Mouse (Mus musculus) heart, embryonic 10.5 days (tissue): ENCODE measurements around the gene Rtn4. TPM values are rescaled to one million over a fixed set of nuclear protein-coding genes. Genes with fewer than 3 reads are reported as not detected.
"Not testable (repeated sequence)": the region's sequence is repeated elsewhere in the genome, so short reads cannot be mapped to it uniquely, and the experiment has no call there.

Source experiments
- DNase-seq: peaks from one replicate; pipeline ENCODE4 v3.0.0-alpha.2; 2017; ENCODE audit warnings: low spot score
- H3K27ac ChIP-seq: fragments of 300-500 bp; sonication (generic); 2 replicates; pipeline ENCODE4 v1.5.1; 2016; ENCODE audit warnings: mild to moderate bottlenecking
- H3K27me3 ChIP-seq: fragments of 300-500 bp; sonication (generic); 2 replicates; pipeline ENCODE4 v1.6.1; 2016; ENCODE audit warnings: mild to moderate bottlenecking; ENCODE audit not compliant: poor library complexity, insufficient read depth, severe bottlenecking
- H3K36me3 ChIP-seq: fragments of 300-500 bp; sonication (generic); 2 replicates; pipeline ENCODE4 v1.6.1; 2016; ENCODE audit warnings: mild to moderate bottlenecking, moderate library complexity
- H3K4me1 ChIP-seq: fragments of 300-500 bp; sonication (generic); 2 replicates; pipeline ENCODE4 v1.6.1; 2016; ENCODE audit warnings: mild to moderate bottlenecking
- H3K4me3 ChIP-seq: fragments of 300-500 bp; sonication (generic); 2 replicates; pipeline ENCODE4 v1.5.1; 2016; ENCODE audit warnings: mild to moderate bottlenecking, moderate library complexity
- H3K9me3 ChIP-seq: fragments of 300-500 bp; sonication (generic); 2 replicates; pipeline ENCODE4 v1.6.1; 2016; ENCODE audit warnings: mild to moderate bottlenecking, moderate library complexity
- WGBS: fragments of 180-500 bp; shearing (Covaris S2); methylation state at CpG from one replicate; pipeline ENCODE4 v1.1.7; 2016; 5-methylcytosine and 5-hydroxymethylcytosine counted together
- polyA plus RNA-seq: library from polyadenylated mRNA; unstranded; fragments of >200 nt; fragmentation: Nextera tagmentation; extraction: Ambion mirVana; gene quantifications from 2 replicates; pipeline ENCODE4 v1.2.1, GENCODE M21; 2016

The Rtn4 gene
- polyA plus RNA-seq, 1 experiment from 2014 or later: 76.8 TPM

- no peak overlapping the region for H3K4me3 ChIP-seq
- no peaks in the 10 kb centered on the region for H3K9me3 ChIP-seq
- peaks cover 7% of the 10 kb centered on the region; the same call in 1 of the 2 replicates for H3K4me1 ChIP-seq
- H3K36me3 ChIP-seq: peaks cover 25% of the 10 kb centered on the region
- no peaks in the 10 kb centered on the region for H3K27me3 ChIP-seq
- WGBS: 88% methylated on average over 2 of the region's 2 CpGs
- H3K27ac ChIP-seq: no peak overlapping the region
- no peak for DNase-seq
These were observed 58.3 kb downstream of the Rtn4 start for GRCm38 (mm10) chr11:29751013-29751412.

- WGBS: 82% methylated on average over 14 of the region's 14 CpGs
- Histone ChIP-seq H3K4me1 (peaks cover 9% of the 10 kb centered on the region), H3K27me3 (no peaks in the 10 kb centered on the region), H3K4me3 (no peak overlapping the region), H3K36me3 (peaks cover 16% of the 10 kb centered on the region; the same call in 1 of the 2 replicates), H3K27ac (peak overlapping the region; percentile 17; the same call in 1 of the 2 replicates), H3K9me3 (no peaks in the 10 kb centered on the region)
- DNase-seq: no peak
These were observed 59.2 kb downstream of the Rtn4 start for GRCm38 (mm10) chr11:29751648-29752611.

- not testable (repeated sequence) for H3K4me3 ChIP-seq, H3K9me3 ChIP-seq, H3K36me3 ChIP-seq, DNase-seq, H3K27me3 ChIP-seq, H3K27ac ChIP-seq
- 92% methylated on average over 5 of the region's 5 CpGs for WGBS
- peaks cover 11% of the 10 kb centered on the region for H3K4me1 ChIP-seq
These were observed 63.3 kb downstream of the Rtn4 start for GRCm38 (mm10) chr11:29756007-29756406.

GRCm38 (mm10) chr11:29758617-29759016 is 65.9 kb downstream of the Rtn4 start:
- DNase-seq: no peak
- Histone ChIP-seq H3K4me3 (no peak overlapping the region), H3K36me3 (no peaks in the 10 kb centered on the region), H3K27ac (no peak overlapping the region), H3K4me1 (peaks cover 5% of the 10 kb centered on the region), H3K27me3 (no peaks in the 10 kb centered on the region), H3K9me3 (no peaks in the 10 kb centered on the region)
- WGBS: 75% methylated on average over 5 of the region's 5 CpGs

- no peaks in the 10 kb centered on the region for H3K36me3 ChIP-seq
- no peaks in the 10 kb centered on the region for H3K27me3 ChIP-seq
- DNase-seq: no peak
- no peaks in the 10 kb centered on the region for H3K9me3 ChIP-seq
- H3K4me1 ChIP-seq: peaks cover 5% of the 10 kb centered on the region
- H3K27ac ChIP-seq: no peak overlapping the region
- WGBS: 92% methylated on average over 9 of the region's 9 CpGs
- H3K4me3 ChIP-seq: no peak overlapping the region
These were observed 68.6 kb downstream of the Rtn4 start for GRCm38 (mm10) chr11:29761387-29761786.

- WGBS: 95% methylated on average over 1 of the region's 1 CpGs
- no peak overlapping the region for H3K4me3 ChIP-seq
- H3K36me3 ChIP-seq: no peaks in the 10 kb centered on the region
- no peaks in the 10 kb centered on the region for H3K9me3 ChIP-seq
- no peaks in the 10 kb centered on the region; the same call in 1 of the 2 replicates for H3K4me1 ChIP-seq
- H3K27me3 ChIP-seq: no peaks in the 10 kb centered on the region
- no peak for DNase-seq
- H3K27ac ChIP-seq: no peak overlapping the region
These were observed 70.0 kb downstream of the Rtn4 start for GRCm38 (mm10) chr11:29762768-29763167.

GRCm38 (mm10) chr11:29765063-29765462 is 72.3 kb downstream of the Rtn4 start:
- Histone ChIP-seq H3K27me3 (no peaks in the 10 kb centered on the region), H3K36me3 (no peaks in the 10 kb centered on the region), H3K4me1 (no peaks in the 10 kb centered on the region), H3K4me3 (no peak overlapping the region), H3K9me3 (no peaks in the 10 kb centered on the region), H3K27ac (no peak overlapping the region)
- no peak for DNase-seq
- 76% methylated on average over 4 of the region's 4 CpGs for WGBS

GRCm38 (mm10) chr11:29766313-29766982 is 73.7 kb downstream of the Rtn4 start:
- 71% methylated on average over 11 of the region's 11 CpGs for WGBS
- Histone ChIP-seq H3K9me3 (no peaks in the 10 kb centered on the region), H3K4me3 (no peak overlapping the region), H3K4me1 (peaks cover 9% of the 10 kb centered on the region), H3K27me3 (no peaks in the 10 kb centered on the region), H3K27ac (no peak overlapping the region), H3K36me3 (no peaks in the 10 kb centered on the region)
- no peak for DNase-seq

GRCm38 (mm10) chr11:29768523-29768922 is 75.8 kb downstream of the Rtn4 start:
- Histone ChIP-seq H3K36me3 (no peaks in the 10 kb centered on the region), H3K27me3 (no peaks in the 10 kb centered on the region), H3K9me3 (no peaks in the 10 kb centered on the region), H3K4me1 (peaks cover 10% of the 10 kb centered on the region), H3K4me3 (no peak overlapping the region), H3K27ac (no peak overlapping the region)
- DNase-seq: no peak

GRCm38 (mm10) chr11:29770666-29771400 is 78.1 kb downstream of the Rtn4 start:
- peak overlapping the region; percentile 44; the same call in 1 of the 2 replicates for H3K27ac ChIP-seq
- H3K4me3 ChIP-seq: no peak overlapping the region
- H3K4me1 ChIP-seq: peaks cover 21% of the 10 kb centered on the region
- H3K36me3 ChIP-seq: no peaks in the 10 kb centered on the region
- H3K27me3 ChIP-seq: no peaks in the 10 kb centered on the region
- no peaks in the 10 kb centered on the region for H3K9me3 ChIP-seq
- peak; percentile 78 for DNase-seq
- 33% methylated on average over 3 of the region's 3 CpGs for WGBS

GRCm38 (mm10) chr11:29772279-29772678 is 79.5 kb downstream of the Rtn4 start:
- no peak for DNase-seq
- 75% methylated on average over 1 of the region's 1 CpGs for WGBS
- no peak overlapping the region for H3K27ac ChIP-seq

GRCm38 (mm10) chr11:29774296-29774695 is 81.5 kb downstream of the Rtn4 start:
- 50% methylated on average over 2 of the region's 2 CpGs for WGBS
- no peak for DNase-seq
- no peaks in the 10 kb centered on the region for H3K9me3 ChIP-seq

More at GRCm38 (mm10) chr11:29772279-29772678, 79.5 kb downstream of the Rtn4 start:
- no peaks in the 10 kb centered on the region for H3K36me3 ChIP-seq
- H3K4me1 ChIP-seq: peaks cover 21% of the 10 kb centered on the region
- no peaks in the 10 kb centered on the region for H3K27me3 ChIP-seq
- no peaks in the 10 kb centered on the region for H3K9me3 ChIP-seq
- no peak overlapping the region for H3K4me3 ChIP-seq

More at GRCm38 (mm10) chr11:29774296-29774695, 81.5 kb downstream of the Rtn4 start:
- H3K4me3 ChIP-seq: no peak overlapping the region
- peak overlapping the region; percentile 47; the same call in 1 of the 2 replicates for H3K27ac ChIP-seq
- H3K4me1 ChIP-seq: peaks cover 21% of the 10 kb centered on the region
- no peaks in the 10 kb centered on the region for H3K36me3 ChIP-seq
- no peaks in the 10 kb centered on the region for H3K27me3 ChIP-seq
